Mouse (Mus musculus) kidney, adult 2 months (tissue): ENCODE data around the gene Dnah2.

Experiments used
- CTCF ChIP-seq: fragments of 200-500 bp; conservative IDR thresholded peaks from 2 replicates; pipeline ENCODE4 v1.5.1; 2011; ENCODE audit warnings: low read depth, mild to moderate bottlenecking, control low read depth, low read length, moderate library complexity, mixed read lengths; ENCODE audit not compliant: insufficient read depth, insufficient read length
- POLR2A ChIP-seq: fragments of 200-500 bp; IDR thresholded peaks from one replicate; pipeline ENCODE4 v1.6.1; 2011; ENCODE audit warnings: low read depth, low read length, control low read depth

DNA sequence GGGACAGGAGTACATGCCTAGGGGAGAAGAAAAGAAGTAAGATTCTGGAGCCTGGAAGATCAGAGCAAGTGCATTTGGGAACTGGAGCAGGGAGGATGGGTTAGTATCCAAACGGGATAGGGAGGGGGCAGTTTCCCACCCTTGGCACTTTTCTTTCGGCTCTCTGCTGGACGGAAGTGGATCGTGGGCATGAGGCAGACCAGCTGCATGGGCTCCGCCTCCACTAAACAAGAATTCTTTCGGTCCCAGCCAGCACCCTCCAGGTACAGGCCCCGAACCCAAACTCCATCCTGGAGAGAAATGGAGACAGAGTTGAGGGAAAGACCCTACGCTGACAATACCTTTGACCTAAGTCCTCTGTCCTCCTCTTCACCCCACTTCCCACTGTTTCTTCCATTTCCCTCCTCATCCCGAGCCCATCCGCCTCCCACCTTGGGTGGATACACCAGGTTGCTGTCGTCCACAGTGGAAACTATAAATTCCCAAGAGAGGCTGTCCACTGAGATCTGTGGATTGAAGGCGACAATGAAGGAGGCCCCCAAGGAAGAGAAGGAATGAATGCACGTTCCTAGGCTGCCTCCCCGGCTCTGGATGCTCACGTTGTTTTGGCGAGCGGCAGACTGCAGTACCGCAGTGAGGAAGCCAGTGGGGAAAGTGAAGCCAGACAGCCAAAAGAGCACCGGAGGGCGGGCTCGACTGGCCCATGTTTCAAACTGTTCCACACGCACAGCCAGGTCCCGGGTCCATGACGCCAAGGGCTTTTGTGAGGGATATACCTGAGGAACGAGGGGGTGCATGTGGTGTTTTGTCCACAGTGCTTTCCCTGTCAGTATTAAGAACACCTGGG lies 127.6 kb downstream of the Dnah2 start:
- TF ChIP-seq POLR2A (no peak), CTCF (no peak)
